Mouse (Mus musculus): Measurements from ENCODE around the gene Ppp2ca. TPM values are rescaled to one million over a fixed set of nuclear protein-coding genes. Genes with fewer than 3 reads are reported as not detected.

The Ppp2ca gene
- 163 TPM for polyA plus RNA-seq (2017; shearing (Covaris generic))

DNA sequence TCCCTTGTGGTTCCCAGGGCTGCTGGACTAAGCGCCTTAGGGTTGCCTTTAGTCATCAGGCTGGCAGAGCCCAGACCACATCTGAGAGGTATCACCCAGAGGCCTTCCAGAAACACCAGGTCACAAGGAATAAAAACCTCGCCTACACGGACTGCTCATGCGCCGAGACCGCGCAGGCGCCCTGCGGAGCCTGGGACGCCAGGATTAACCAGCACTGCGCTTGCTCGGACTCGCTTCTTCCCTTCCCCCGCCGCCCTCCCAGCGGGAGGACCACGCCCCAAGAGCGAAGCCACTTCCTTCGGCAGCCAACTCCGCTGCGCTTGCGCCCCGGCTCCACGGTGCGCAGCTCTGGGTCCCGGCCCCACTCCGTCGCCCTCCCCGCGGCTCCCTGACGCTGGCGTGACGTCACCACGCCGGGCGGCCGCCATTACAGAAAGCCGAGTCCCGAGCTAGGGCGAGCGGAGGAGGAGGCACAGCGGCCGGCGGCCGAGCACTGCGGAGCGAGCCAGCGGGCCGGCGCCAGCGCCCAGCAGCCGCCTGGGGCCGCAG lies at the start of gene Ppp2ca:
Gene Ppp2ca (plus strand): TSS at position 284 of the 549 bp plus-strand sequence.

DNA sequence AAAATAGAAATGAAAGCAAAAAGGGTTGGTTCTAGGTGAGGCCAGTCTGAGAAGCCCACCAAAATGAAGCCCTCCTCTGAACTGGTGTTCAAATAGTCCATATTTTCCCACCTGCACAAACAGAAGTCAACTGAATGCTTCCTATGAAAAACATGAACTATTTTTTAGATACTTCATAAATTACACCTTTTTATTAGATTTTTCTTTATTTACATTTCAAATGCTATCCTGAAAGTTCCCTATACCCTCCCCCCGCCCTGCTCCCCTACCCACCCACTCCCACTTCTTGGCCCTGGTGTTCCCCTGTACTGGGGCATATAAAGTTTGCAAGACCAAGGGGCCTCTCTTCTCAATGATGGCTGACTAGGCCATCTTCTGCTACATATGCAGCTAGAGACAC lies 46.9 kb downstream of the Ppp2ca start, which contains the start of gene Olfr1373:
Gene Olfr1373 (minus strand): TSS at position 101 of the 400 bp plus-strand sequence.

Other genes starting within 250 kb of the Ppp2ca start
- gene Jade2, start 241.0 kb upstream of the Ppp2ca start, polyA plus RNA-seq (2017; shearing (Covaris generic)), result 6.3 TPM
- gene Cdkn2aipnl, start 131.0 kb upstream of the Ppp2ca start, polyA plus RNA-seq (2017; shearing (Covaris generic)), result 75.5 TPM
- 535 TPM for gene Ube2b, start 97.9 kb upstream of the Ppp2ca start, polyA plus RNA-seq (2017; shearing (Covaris generic))
- gene Cdkl3, start 94.5 kb upstream of the Ppp2ca start, polyA plus RNA-seq (2017; shearing (Covaris generic)), result 3.0 TPM
- not detected for gene Olfr1373, start 46.8 kb downstream of the Ppp2ca start, polyA plus RNA-seq (2017; shearing (Covaris generic))
- not detected for gene Olfr1371, start 115.3 kb downstream of the Ppp2ca start, polyA plus RNA-seq (2017; shearing (Covaris generic))
- gene Skp1a, start 133.3 kb downstream of the Ppp2ca start, polyA plus RNA-seq (2017; shearing (Covaris generic)), result 296 TPM
- gene Tcf7, start 184.3 kb downstream of the Ppp2ca start, polyA plus RNA-seq (2017; shearing (Covaris generic)), result 1,893 TPM

Data from naive thymus-derived CD4-positive, alpha-beta T cell, adult 5 months (primary cell).